Mouse (Mus musculus) thymus, postnatal 4 days (tissue): Measurements from ENCODE around the gene Ezr.

ENCODE experiments used
- DNase-seq: peaks from one replicate; pipeline ENCODE4 v3.0.0; 2021

The Ezr gene

DNA sequence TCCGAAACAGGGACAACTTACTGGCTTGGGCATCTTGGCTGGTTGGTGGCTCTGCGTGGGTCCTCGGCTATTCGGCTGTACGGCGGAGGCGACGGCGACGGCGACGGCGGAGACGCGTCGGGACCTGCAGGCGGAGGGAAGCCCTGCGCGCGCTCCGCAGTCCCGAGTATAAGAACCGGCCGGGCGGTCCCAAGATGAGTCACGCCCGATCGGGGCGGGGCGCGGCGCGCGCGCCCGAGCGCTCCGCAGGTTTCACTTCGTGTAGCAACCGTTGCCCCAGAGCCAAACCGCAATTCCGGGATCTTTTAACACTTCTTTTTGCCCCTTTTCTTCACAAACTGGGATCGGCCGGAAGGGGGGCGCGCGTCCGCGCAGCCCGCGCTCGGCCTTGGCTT is at the start of gene Ezr:
Gene Ezr (minus strand): TSS at position 174 of the 395 bp plus-strand sequence.
- peak; percentile 95 for DNase-seq

DNA sequence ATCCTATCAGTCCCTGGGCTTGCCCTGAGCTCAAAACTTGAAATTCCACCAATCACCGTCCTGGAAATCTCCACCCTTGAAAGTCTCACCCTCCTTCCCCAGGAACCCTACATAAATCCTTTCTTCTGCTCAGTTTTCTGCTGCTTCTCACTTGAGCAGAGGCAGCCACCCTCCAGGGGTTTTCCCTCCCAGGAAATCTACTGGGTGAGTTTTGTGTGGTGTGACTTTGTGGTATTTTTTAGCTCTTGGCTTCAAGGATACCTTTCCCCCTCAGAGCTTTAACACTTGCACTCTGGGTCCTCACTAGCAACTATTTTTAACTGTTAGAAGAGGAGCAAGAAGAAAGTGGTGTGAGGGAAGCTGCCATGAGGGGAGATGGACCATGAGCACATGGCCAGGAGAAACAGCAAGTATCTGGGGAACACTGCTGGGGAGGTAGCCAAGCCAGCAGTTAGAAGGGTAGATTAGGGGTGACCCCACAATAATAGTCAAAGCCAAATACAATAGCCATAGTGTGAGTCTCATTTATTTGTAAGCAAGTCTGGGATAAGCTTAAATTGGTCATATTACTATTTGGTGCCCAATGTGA is 47.5 kb upstream of the Ezr start:
- no peak for DNase-seq

DNA sequence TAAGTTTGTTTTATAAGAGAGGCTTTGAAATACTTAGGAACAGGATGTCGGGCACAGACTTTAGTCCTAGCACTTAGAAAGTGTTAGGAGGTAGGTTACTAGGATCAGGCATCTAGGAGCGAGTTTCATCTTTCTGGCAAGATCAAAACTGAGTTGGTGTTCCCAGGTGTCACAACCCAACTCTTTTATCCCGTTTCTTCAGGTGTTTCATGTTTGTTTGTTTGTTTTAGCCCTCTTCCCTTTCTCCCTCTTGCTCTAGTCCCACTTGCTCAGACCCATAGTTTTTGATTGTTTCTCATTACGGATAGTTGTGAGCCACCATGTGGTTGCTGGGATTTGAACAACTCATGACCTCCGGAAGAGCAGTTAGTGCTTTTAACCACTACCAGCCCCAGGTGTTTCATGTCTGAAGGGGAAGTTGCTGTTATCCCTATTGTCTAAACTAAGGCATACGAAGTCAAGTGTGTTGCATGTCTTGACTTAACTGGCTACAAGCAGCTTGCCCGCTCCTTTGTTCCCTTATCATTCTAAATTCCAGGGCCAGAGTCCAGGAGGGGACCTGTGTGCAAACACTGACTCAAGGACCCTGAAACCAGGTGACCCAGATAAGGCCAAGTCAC is 46.1 kb upstream of the Ezr start:
- peak; percentile 37 for DNase-seq

DNA sequence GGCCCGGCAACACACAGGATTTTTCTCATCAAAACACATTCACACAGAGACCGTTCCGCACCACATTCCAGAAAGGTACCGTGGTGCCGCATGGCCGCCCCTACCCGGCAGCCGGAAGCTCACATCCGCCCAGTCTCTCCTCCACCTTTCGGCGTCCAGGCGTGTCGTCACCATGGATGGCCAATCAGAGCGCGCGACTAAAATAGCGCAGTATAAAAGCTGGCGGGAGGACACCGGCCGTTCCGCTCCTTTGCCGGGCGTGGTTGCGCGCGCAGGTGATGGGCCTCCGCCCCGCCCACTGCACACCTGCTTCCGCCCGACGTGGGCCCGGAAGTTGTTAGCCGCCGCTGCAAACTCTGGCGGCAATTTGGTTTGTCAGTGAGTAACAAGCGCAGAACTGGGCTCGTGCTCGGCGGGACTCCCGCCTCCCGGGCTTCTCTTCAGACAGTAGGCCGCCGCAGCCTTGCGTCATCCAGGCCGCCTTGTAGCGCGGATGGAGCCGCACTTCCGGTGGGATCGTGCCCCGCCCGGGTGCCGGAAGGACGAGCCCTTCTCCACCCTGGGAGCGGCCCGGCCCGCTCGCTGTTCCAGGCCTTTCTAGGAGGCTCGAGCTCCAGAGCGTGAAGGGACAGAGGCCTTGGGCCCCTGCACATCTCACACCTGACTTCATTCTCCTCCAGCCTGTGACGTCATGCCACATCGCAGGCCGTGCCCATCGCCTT is 45.3 kb upstream of the Ezr start:
- peak; percentile 100 for DNase-seq

DNA sequence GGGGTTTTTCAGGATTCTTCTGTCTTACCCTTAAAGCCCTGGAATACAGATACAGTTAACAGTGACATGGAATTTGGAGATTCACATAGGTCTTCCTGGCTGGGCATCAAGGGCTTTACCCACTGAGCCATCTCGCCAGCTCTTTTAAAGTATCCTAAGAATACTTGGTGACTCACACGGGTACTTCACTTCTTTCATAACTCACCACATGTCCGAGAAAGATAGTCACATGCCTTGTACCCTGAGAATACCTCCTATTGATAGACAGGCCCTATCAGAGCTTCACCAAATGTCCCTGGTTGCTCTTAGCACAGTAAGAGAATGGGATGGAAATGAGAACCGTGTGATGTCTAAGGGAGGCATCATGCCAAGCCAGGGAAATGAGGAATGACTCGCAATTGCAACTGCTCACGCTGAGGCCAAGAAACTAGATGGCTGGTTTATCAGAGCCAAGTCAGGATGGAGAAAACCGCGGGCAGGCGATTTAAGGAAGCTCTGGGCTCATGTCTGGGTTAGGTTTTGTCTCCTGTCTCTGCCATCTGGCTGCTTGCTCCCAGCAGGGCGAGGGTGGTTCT is 44.7 kb upstream of the Ezr start:
- no peak for DNase-seq

DNA sequence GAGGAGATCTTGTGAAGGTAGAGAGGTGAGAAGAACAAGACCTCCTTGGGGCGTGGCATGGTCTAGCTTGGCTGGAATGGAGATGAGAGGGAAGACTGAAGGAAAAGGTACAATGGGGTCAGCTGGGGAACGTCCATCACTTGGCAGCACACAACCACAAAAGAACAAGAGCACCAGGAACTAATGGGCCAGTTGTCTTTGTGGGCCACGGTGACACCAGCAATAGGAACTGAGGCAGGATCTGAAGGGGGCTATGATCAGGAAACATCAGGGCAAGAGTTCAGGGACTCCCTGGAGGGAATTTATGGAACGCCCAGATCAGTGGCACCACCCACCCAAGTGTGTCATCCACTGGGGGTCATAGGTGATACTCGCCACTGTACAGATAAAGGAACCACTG is 34.2 kb upstream of the Ezr start:
- DNase-seq = no peak

DNA sequence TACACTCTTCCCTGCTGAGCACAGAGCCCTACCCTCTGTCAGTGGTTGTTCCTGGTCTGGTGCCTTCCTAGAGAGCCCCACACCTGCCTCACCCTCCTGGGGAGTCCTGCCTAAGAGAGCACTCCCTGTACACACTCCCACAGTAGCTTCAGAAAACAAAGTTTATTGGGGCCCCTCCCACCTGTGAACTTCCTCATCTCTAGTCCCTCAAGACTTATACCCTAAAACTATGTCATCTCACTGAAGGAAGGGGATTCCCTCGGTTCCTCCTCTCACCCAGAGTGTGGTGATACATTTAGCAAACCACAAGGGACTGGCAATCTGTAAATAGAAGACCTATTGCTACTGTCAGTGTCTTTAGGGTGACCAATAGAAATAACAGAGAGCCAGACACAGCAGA is 33.6 kb upstream of the Ezr start:
- DNase-seq = no peak

DNA sequence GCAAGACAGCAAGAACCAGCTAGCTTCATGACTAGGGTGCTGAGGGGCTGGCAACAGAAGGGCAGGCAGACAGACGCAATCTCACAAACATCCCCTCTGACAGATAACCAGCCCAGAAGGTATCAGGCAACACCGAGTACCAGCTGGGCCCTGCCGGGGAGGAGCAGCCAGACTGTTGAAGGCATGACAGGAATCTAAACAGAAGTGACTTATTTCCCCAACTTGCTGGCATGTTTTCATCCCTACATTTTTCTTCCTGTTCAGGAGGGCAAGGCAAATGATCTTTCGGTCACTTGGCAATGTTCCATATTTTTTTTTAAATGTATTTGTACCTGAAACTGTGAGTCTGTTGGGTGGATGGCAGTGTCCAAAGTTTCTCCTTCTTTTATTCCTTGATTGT is 32.1 kb upstream of the Ezr start:
- no peak for DNase-seq

DNA sequence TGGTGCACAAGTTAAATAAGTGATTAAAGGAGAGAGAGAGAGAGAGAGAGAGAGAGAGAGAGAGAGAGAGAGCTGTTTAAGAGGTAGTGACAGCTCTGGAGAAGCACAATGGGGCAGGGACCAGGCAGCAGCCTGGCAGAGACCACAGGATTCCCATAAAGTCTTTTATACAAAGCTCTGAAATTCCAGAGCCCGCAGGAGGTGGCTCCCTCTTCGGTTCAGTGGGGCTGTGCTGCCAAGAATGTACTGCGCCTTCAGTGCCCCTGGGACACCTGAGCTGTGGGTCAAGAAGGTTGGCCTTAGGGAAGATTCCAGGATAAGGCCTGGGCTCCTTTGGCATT is 30.2 kb upstream of the Ezr start:
- no peak for DNase-seq

DNA sequence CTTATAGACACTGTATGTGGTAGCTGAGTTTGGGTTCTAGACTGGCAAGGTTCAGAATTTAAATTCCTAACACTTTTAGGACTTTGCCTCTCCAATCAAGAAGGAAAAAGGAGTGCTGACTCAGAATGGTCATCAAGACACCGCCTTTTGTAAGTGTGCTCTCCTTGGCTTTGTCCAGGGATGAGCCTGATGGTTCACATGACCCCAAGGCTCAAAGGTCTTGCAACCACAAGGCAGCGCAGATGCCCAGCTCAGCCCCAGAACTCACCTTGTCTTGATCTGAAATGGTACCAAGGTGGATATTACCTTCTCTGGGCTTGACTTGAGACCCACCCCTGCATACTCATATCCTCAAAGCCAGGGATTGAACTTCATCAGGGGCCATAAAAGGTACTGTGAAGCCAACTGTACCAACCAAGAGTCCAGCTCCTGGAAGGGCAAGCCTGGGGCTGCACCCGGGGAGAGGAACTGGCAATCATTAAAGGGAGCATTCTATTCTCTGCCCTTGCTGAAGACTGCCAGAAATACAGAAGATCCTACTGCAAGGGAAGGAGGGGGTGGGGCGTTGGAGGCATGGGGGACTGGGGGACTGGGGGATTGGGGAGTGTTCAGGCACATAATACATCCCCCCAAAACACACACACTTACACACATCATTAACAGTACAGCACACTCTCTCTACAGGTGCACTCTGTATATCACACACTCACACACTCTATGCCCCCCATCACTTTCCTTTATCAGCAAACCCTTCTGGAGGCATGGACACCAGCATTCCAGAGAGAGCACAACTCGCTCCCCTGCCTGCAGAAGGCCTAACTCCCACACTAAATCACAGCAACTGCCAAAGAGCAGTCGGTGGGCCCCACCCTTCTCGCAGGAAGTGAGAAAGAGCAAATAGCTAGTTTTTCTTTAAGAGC is 29.6 kb upstream of the Ezr start:
- no peak for DNase-seq

DNA sequence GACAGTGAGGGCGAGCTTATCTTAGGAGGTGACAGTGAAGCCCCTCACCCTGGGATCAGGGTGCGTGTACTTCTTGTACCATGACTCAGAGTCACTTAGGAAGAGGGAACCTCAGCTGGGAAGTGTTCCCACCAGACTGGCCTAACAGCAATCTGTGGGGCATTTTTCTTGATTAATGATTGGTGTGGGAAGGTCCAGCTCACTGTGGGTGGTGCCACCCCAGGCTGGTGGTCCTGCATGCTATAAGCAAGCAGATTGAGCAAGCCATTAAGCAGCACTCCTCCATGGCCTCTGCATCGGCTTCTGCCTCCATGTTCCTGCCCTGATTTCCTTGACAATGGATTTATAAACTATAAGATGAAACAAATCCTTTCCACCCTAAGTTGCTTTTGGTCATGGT is 26.7 kb upstream of the Ezr start:
- DNase-seq = no peak

DNA sequence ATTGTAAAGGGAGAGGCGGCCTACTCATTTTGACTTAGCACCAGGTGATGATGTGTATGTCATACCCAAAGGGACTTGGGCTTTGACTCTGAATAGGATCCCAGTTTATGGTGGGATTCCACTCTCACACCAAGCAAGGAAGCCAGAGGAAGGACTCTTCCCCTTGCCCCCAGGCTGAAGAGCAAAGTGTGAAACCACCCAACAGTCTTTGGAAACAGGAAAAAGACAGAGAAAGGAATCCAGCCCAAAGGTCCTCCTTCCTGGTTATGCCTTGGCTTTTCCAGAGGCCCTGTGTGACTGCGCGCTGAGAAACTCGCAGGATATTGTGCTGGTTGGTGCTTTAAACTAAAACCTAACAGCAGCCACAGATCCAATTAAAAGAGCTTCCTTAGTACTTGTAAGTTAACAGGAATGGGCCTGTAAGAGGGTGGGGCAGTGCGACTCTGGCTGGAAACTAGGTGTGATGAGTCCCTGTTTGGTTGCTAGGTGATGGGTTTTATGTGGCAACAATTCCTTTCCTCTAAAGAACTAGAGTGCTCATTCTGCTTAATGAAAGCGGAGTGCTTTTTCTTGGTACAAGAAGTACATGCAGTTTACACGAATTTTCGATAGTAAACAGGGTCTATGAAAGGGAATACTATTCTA is 26.1 kb upstream of the Ezr start:
- no peak for DNase-seq

DNA sequence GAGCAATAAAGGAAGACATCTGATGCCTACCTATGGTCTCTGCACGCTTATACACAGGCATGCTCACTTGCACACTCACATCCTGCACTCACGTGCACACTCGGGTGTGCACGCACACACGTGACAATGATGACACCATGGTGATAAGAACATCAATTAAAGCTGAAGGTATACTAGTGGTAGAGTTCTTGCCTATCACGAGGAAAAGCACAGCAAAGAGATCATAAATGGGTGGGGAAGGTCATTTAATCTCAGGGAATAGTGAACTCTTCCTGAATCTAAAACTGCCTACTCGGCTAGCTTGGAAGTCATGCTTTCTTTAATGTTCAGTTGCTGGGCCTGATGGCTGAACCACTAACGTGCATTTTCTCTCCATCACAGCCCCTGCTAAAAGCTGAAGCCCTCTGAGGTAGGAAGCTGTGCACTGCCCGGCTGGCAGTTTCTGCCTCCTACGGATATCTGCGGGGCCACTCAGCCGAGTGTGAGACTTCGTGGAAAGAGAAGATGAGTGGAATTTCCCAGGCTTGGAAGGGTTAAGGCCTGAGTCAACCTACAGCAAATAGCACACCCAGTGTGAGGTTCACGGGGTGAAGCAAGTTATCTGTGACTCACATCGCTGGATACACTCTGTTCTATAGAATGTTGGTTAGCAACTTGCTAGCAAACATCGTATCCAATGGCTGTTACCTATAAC is 25.4 kb upstream of the Ezr start:
- DNase-seq = no peak

DNA sequence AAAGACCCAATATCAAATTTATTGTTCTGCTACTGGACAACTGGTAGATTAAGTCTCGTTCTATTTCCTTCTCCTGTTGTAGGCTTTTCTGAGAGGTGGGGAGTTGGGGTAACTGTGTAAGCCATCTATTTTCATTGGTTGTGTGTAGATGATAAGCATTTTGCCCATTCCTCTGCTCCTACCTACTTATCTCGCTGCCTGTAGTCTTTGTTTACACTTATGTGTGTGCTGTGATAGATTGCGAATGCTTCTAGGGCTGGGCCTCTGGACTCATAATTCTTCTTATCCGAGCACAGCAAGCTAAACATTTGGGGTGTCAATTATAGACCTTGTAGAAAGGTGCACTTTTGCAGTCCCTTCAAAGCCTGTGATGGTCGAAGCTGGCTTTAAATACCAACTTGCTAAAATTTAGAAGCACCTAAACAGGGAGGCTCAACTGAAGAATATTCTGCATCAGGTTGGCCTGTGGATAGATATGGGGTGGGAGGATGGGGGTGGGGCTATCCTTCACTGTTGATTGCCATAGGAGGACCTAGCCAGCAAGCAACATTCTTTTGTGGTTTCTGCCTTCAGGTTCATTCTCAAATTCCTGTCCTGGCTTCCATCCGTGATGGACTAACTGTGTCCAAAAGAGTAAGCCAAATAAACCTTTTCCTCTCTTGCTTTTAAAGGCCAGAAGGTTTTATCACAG is 22.4 kb upstream of the Ezr start:
- no peak for DNase-seq

DNA sequence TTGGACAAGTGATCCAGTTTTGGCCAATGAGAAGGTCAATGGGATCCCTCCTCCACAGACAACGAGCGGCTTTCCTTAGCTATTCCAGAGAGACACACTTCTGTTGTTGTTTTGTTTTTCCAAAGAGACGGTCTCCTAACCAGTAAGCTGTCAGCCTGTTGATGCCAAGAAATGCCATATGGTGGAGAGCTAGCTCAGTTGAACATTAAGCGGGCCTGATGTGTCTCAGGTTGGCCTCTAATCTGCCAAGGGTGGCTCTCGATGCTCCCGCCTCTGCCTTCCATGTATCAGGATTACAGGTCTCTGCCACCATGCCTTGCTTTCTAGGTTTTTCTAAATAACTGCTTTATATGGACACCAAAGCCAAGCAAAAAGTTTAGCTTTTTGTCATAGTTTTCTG is 21.5 kb upstream of the Ezr start:
- DNase-seq = no peak

DNA sequence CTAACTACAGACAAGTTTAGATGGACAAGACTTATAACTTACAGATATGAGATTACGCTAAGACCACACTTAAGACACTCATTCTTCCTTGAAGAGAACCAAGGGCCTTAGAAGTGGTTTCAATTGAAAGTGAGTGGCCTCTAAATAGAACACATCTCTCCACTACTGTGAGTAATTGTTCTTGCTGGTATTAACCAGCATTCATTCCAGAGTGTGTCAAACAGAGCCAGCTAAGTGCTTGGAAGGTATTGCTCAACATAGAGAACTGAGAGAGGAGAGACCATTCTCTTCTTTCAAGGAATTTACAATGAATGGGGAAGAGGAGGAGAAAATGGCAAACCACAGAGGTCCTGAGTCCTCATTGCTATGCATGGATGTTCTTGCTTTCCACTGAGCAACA is 21.0 kb upstream of the Ezr start:
- no peak for DNase-seq

DNA sequence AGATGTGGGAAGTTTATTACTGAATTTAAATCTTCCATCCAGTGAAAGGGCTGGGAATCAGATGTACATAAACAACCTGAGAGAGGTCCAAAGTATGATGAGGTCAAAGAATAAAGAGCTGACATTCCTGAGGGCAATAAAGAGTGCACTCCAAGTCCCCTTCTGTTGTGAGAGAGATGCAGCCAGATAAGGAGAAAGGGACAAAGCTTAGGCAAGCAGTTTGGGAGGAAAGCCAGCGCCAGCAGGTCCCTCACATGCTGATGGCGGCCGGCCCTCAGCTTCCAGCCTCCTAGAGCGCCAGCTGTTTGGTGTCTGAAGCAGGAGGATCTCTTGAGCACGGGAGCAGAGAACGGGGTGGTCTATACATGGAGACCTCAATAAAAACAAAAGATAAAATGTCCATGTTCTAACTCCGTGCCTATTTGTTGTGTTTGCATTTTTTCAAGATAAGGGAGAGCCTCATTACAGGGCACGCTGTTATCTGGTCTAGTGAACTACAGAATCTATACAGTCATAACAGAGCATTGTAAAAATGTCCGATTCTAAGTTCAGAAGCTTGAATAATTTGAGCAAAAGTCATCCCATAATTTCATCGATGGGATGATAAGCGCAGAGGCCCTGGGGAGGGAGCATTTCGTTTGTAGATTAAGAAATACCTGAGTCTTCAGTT is 15.9 kb upstream of the Ezr start:
- DNase-seq = no peak

DNA sequence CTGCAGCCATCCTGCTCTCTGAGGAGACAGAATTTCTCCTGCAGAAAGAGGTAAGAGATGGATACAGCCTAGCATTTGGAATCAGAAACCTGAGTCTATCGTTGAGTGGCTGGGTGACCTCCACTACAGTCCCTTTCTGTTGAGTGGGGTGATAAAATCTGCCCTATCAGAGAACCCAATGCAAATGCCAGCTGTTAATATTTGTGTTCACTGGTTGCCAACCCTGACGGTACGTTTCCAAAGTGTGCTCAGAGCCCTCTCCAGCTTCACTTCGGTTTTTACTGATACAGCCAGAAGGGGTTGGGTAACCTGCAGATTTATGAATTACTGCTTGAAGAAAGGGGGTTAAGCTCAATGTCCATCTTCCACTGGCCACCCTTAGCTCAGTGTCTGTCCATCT is 14.9 kb upstream of the Ezr start:
- no peak for DNase-seq

DNA sequence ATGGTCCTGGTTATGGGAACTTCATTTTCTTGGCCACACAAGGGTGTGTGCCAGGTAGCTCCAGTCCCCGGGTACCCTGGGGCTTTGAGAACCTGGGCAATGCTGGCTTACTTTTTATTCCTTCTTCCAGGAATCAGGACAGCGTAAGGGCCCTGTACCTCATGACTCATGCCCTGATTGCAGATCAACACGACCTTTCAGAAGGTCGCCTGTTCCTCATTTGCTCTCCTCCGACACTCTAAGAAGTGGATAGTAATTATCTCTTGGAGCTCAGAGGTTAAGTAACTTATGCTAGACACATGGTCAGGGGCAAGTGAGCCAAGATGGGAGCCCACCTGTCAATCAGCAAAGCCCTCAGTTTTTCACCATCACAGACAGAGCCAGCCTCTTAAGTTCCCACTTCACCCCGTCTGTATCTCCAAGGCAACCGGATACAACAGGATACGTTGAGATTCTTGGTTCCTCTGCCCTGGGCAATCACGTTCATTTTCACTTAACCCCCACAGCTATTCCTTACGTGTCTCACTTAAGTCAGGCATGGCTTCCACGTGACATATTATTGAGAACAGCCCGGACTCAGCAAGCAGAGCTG is 11.7 kb upstream of the Ezr start:
- no peak for DNase-seq

DNA sequence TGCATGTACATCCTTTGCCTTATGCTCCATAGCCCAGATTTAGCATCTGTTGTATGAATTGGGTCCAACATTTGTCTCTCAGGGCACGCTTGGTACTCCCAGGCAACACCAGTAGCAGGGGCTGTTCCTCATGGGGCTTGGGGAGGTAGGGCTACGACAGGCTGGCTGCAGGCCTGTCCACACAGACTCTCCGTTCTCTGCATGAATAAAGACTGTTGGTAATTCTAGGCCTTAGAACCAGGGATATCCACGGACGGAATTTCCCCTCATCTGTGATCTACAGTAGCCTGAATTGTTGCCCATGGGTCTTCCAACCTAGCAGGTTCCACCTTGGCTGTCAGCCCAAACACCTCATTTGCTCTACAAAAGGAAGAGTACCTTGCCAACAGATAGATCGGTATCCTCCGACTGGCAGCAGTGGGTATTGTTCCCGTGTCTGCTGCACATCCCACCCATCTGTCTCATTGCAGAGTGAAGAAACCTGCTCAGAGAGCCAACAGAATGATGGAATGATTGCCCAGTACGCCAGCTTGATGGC is 7.1 kb upstream of the Ezr start:
- no peak for DNase-seq
